Mouse (Mus musculus) myocyte (in vitro differentiated cells): ENCODE measurements around the gene Capzb.

ENCODE experiments used
- CEBPB ChIP-seq: IDR thresholded peaks from 2 replicates; pipeline ENCODE4 v1.6.1; 2011; ENCODE audit warnings: mild to moderate bottlenecking, moderate library complexity; ENCODE audit not compliant: poor library complexity, insufficient read depth, severe bottlenecking
- E2F4 ChIP-seq: IDR thresholded peaks from one replicate; pipeline ENCODE4 v1.6.1; 2011; ENCODE audit warnings: mild to moderate bottlenecking, control low read depth, moderate library complexity; ENCODE audit not compliant: insufficient read depth
- MAX ChIP-seq: IDR thresholded peaks from one replicate; pipeline ENCODE4 v1.6.1; 2011; ENCODE audit warnings: low read depth, mild to moderate bottlenecking, control low read depth
- MYOD1 ChIP-seq, 3 experiments: IDR thresholded peaks; one replicate each; pipeline ENCODE4 v1.6.1; 2011; ENCODE audit warnings: control low read depth in 2 of 3, low read depth in 2 of 3, mild to moderate bottlenecking in 2 of 3, moderate library complexity in 1 of 3; ENCODE audit not compliant: insufficient read length in 2 of 3, control insufficient read depth in 1 of 3
- MYOG ChIP-seq, 3 experiments: IDR thresholded peaks; one replicate each; pipeline ENCODE4 v1.6.1; 2011; ENCODE audit warnings: control low read depth in 2 of 3, low read depth in 2 of 3, mild to moderate bottlenecking in 2 of 3; ENCODE audit not compliant: insufficient read length in 2 of 3, control insufficient read depth in 1 of 3, insufficient read depth in 1 of 3
- POLR2A ChIP-seq: IDR thresholded peaks from one replicate; pipeline ENCODE4 v1.6.1; 2011; ENCODE audit warnings: low read depth, mild to moderate bottlenecking, control low read depth, moderate library complexity; ENCODE audit not compliant: insufficient read length
- POLR2AphosphoS2 ChIP-seq: IDR thresholded peaks from one replicate; pipeline ENCODE4 v1.6.1; 2011; ENCODE audit warnings: low read depth, control low read depth; ENCODE audit not compliant: insufficient read length
- REST ChIP-seq: IDR thresholded peaks from one replicate; pipeline ENCODE4 v1.6.1; 2011; ENCODE audit warnings: mild to moderate bottlenecking, control low read depth, moderate library complexity; ENCODE audit not compliant: insufficient read depth, insufficient read length
- TCF12 ChIP-seq: IDR thresholded peaks from one replicate; pipeline ENCODE4 v1.6.1; 2011; ENCODE audit warnings: mild to moderate bottlenecking, control low read depth; ENCODE audit not compliant: poor library complexity, insufficient read depth, severe bottlenecking
- TCF3 ChIP-seq: IDR thresholded peaks from one replicate; pipeline ENCODE4 v1.6.1; 2011; ENCODE audit warnings: low read depth, control low read depth; ENCODE audit not compliant: insufficient read length
- USF1 ChIP-seq: IDR thresholded peaks from one replicate; pipeline ENCODE4 v1.6.1; 2011; ENCODE audit warnings: low read depth, mild to moderate bottlenecking, control low read depth, moderate library complexity

DNA sequence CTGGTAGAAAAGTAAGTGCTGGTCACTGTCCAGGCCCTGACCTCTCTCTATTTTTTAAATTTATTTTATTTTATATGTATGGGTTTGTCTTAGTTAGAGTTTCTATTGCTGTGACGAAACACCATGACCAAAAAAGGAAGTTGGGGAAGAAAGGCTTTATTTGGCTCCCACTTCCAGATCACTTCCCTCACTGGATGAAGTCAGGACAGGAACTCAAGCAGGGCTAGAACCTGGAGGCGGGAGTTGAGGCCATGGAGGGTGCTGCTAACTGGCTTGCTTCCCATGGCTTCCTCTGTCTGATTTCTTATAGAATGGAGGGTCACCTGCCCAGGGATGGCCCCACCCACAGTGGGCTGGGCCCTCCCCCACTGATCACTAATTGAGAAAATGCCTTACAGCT, 31.6 kb upstream of the Capzb start:
- TF ChIP-seq USF1 (no peak), POLR2AphosphoS2 (no peak), POLR2A (no peak), E2F4 (no peak), MYOD1 (IDR thresholded peaks at IDR 0.05; ENCODE audit: control insufficient read depth in 1 of 3, insufficient read length in 2 of 3, low read depth in 2 of 3) (no peak), MYOG (IDR thresholded peaks at IDR 0.05; ENCODE audit: control insufficient read depth in 1 of 3, insufficient read depth in 1 of 3, insufficient read length in 2 of 3, low read depth in 2 of 3) (no peak), MAX (no peak), TCF12 (no peak), REST (no peak), CEBPB (no peak), TCF3 (no peak)
